Mouse (Mus musculus): Measurements from ENCODE around the gene Zfp775.

- TF ChIP-seq SMC3 (IDR thresholded peaks at IDR 0.05; ENCODE audit: low read depth, low read length) (no peak), CTCF (conservative IDR thresholded peaks at IDR 0.05 in 1 of 2, IDR thresholded peaks at IDR 0.05 in 1 of 2; ENCODE audit: low read depth in 2 of 2, low read length in 2 of 2) (no peak), HCFC1 (IDR thresholded peaks at IDR 0.05; ENCODE audit: low read depth, low read length) (no peak), USF1 (IDR thresholded peaks at IDR 0.05; ENCODE audit: low read depth, low read length) (no peak), MAX (IDR thresholded peaks at IDR 0.05; ENCODE audit: low read length) (no peak), POLR2A (IDR thresholded peaks at IDR 0.05; ENCODE audit: low read depth, low read length) (no peak), SIN3A (IDR thresholded peaks at IDR 0.05; ENCODE audit: low read length) (no peak)
Measured at GRCm38 (mm10) chr6:48665471-48665870, 63.6 kb downstream of the Zfp775 start.
